ENCODE assay signal across 8 mouse cellular contexts in genomic region chr17:27702518-27702917, GRCm38 (mm10). TPM values are rescaled to one million over a fixed set of nuclear protein-coding genes. Genes with fewer than 3 reads are reported as not detected.
DNase-seq lines count a peak whose midpoint lies in the region; ATAC-seq lines count a peak whose summit lies in the region.

No protein-coding gene starts in this region.

- peak overlapping the region; percentile 51 for H3K9ac ChIP-seq in forebrain, embryonic 16.5 days (replicated peaks; ENCODE audit: low read depth, low read length)
- H3K9ac ChIP-seq in intestine, embryonic 15.5 days, result peak overlapping the region; percentile 42
- H3K9ac ChIP-seq in neural tube, embryonic 14.5 days (replicated peaks; ENCODE audit: low read depth, low read length), result no peak overlapping the region

- DNase-seq in heart, adult 18-20 months, result peak; percentile 36 to 38
- no peak for DNase-seq in heart, postnatal 25 days (ENCODE audit: low spot score)
- peak; percentile 48 to 50 for DNase-seq in lung, adult 18-20 months

- H3K27me3 ChIP-seq in forebrain, embryonic 16.5 days (replicated peaks; ENCODE audit: control insufficient read depth, insufficient read depth, low read length), result no peaks in the 10 kb centered on the region
- H3K27me3 ChIP-seq in intestine, embryonic 15.5 days (replicated peaks), result 0 out of 2 replicates have a peak, but pooled peaks cover 3% of the 10 kb centered on the region
- H3K27me3 ChIP-seq in neural tube, embryonic 14.5 days (ENCODE audit: control insufficient read depth, insufficient read depth, low read length), result no peaks in the 10 kb centered on the region

- no peaks in the 10 kb centered on the region; the same call in 1 of the 2 replicates for H3K4me1 ChIP-seq in brown adipose tissue, adult 24 weeks (ENCODE audit: control insufficient read depth, insufficient read depth, insufficient read length, low read length)
- peaks cover 5% of the 10 kb centered on the region for H3K4me1 ChIP-seq in forebrain, embryonic 16.5 days (replicated peaks; ENCODE audit: control insufficient read depth, insufficient read depth, low read length)
- peaks cover 5% of the 10 kb centered on the region; the same call in 1 of the 2 replicates for H3K4me1 ChIP-seq in intestine, embryonic 15.5 days (replicated peaks)
- no peaks in the 10 kb centered on the region for H3K4me1 ChIP-seq in neural tube, embryonic 14.5 days (ENCODE audit: control insufficient read depth, insufficient read depth, low read length)

- H3K9me3 ChIP-seq in forebrain, embryonic 16.5 days (ENCODE audit: control insufficient read depth, low read length), result no peaks in the 10 kb centered on the region
- no peaks in the 10 kb centered on the region for H3K9me3 ChIP-seq in intestine, embryonic 15.5 days
- H3K9me3 ChIP-seq in neural tube, embryonic 14.5 days (ENCODE audit: control insufficient read depth, low read length), result no peaks in the 10 kb centered on the region

- peak overlapping the region; percentile 29 for H3K4me3 ChIP-seq in brown adipose tissue, adult 24 weeks (ENCODE audit: insufficient read depth, low read depth, low read length)
- H3K4me3 ChIP-seq in forebrain, embryonic 16.5 days (replicated peaks; ENCODE audit: low read length), result peak overlapping the region; percentile 28
- H3K4me3 ChIP-seq in intestine, embryonic 15.5 days (replicated peaks), result peak overlapping the region; percentile 30
- no peak overlapping the region for H3K4me3 ChIP-seq in neural tube, embryonic 14.5 days (ENCODE audit: low read depth, low read length)

- WGBS in forebrain, embryonic 16.5 days, result under 1% methylated on average over 32 of the region's 34 CpGs
- WGBS in intestine, embryonic 15.5 days, result 1% methylated on average over 34 of the region's 34 CpGs
- WGBS in neural tube, embryonic 14.5 days, result 2% methylated on average over 34 of the region's 34 CpGs

- intact Hi-C loops in heart, postnatal 25 days (cut with DNase I), result no loop called here

- no peak overlapping the region for H3K27ac ChIP-seq in brown adipose tissue, adult 24 weeks (replicated peaks; ENCODE audit: low read depth, low read length)
- no peak overlapping the region for H3K27ac ChIP-seq in forebrain, embryonic 16.5 days (ENCODE audit: low read length)
- H3K27ac ChIP-seq in intestine, embryonic 15.5 days, result no peak overlapping the region
- H3K27ac ChIP-seq in neural tube, embryonic 14.5 days (ENCODE audit: low read depth, low read length), result no peak overlapping the region

- ATAC-seq in forebrain, embryonic 16.5 days, result no peak
- ATAC-seq in intestine, embryonic 15.5 days, result peak; percentile 69
- no peak for ATAC-seq in neural tube, embryonic 14.5 days (ENCODE audit: low read depth)
- ATAC-seq in erythroid progenitor cell, adult 5-6 weeks (replicated peaks; ENCODE audit: low FRiP score, poor library complexity, severe bottlenecking), result no peak

- no peaks in the 10 kb centered on the region for H3K36me3 ChIP-seq in forebrain, embryonic 16.5 days (ENCODE audit: control insufficient read depth, insufficient read depth)
- H3K36me3 ChIP-seq in intestine, embryonic 15.5 days, result no peaks in the 10 kb centered on the region
- H3K36me3 ChIP-seq in neural tube, embryonic 14.5 days (ENCODE audit: control insufficient read depth, insufficient read depth, low read length), result no peaks in the 10 kb centered on the region

- H3K4me2 ChIP-seq in forebrain, embryonic 16.5 days (ENCODE audit: low read length), result peak overlapping the region; percentile 54
- H3K4me2 ChIP-seq in intestine, embryonic 15.5 days (replicated peaks), result peak overlapping the region; percentile 83
- H3K4me2 ChIP-seq in neural tube, embryonic 14.5 days (ENCODE audit: low read depth, low read length), result peak overlapping the region; percentile 17

RNA-seq across cellular contexts. Expression of gene Spdef, which starts 26.2 kb away (rescaled TPM):
- under 1 TPM in 1 of 2 experiments, not detected in 1; 0.18 TPM for total RNA-seq in heart, adult 18-20 months (2021)
- total RNA-seq in heart, postnatal 25 days (2021), result not detected
- not detected in 2 replicates for polyA plus RNA-seq in brown adipose tissue, adult 24 weeks (2012; ENCODE audit: insufficient read depth, insufficient read length, missing spikeins)
- 0.27 and 0.70 TPM in 2 replicates for polyA plus RNA-seq in forebrain, embryonic 16.5 days (2015; fragmentation: Nextera tagmentation; extraction: Ambion mirVana)
- polyA plus RNA-seq in intestine, embryonic 15.5 days (2015; fragmentation: Nextera tagmentation; extraction: Ambion mirVana), result 14.1 and 17.1 TPM in 2 replicates
- polyA plus RNA-seq in neural tube, embryonic 14.5 days (2014; fragmentation: Nextera tagmentation; extraction: Ambion mirVana), result 0.59 and 1.3 TPM in 2 replicates
- not detected in 2 replicates for total RNA-seq in erythroid progenitor cell, adult 5-6 weeks (2015; ENCODE audit: low replicate concordance)
- total RNA-seq in erythroid progenitor cell, adult 5-6 weeks (2017; ENCODE audit: low replicate concordance), result not detected in 2 replicates

RNA-seq across cellular contexts. Expression of gene Pacsin1, which starts 47.2 kb away (rescaled TPM):
- under 1 TPM; 0.25 to 0.67 TPM for total RNA-seq in heart, adult 18-20 months (2021)
- total RNA-seq in heart, postnatal 25 days (2021), result under 1 TPM; 0.25 to 0.62 TPM
- polyA plus RNA-seq in brown adipose tissue, adult 24 weeks (2012; ENCODE audit: insufficient read depth, insufficient read length, missing spikeins), result not detected in 2 replicates
- polyA plus RNA-seq in forebrain, embryonic 16.5 days (2015; fragmentation: Nextera tagmentation; extraction: Ambion mirVana), result 32.9 and 44.2 TPM in 2 replicates
- 2.6 and 2.7 TPM in 2 replicates for polyA plus RNA-seq in intestine, embryonic 15.5 days (2015; fragmentation: Nextera tagmentation; extraction: Ambion mirVana)
- 45.5 and 53.6 TPM in 2 replicates for polyA plus RNA-seq in neural tube, embryonic 14.5 days (2014; fragmentation: Nextera tagmentation; extraction: Ambion mirVana)
- total RNA-seq in erythroid progenitor cell, adult 5-6 weeks (2015; ENCODE audit: low replicate concordance), result not detected in 2 replicates
- total RNA-seq in erythroid progenitor cell, adult 5-6 weeks (2017; ENCODE audit: low replicate concordance), result not detected in 2 replicates

Comparison
In these comparisons a context has a peak if more than half of its experiments do, and no peak if none do; other contexts are left out.
1. H3K4me2 ChIP-seq: peak in every context shown above with its lines; median percentile 83 in intestine, embryonic 15.5 days; 54 in forebrain, embryonic 16.5 days; 17 in neural tube, embryonic 14.5 days.